Mouse (Mus musculus) embryonic facial prominence, embryonic 10.5 days (tissue): ENCODE data around the gene Slc7a8. TPM values are rescaled to one million over a fixed set of nuclear protein-coding genes. Genes with fewer than 3 reads are reported as not detected.

ENCODE experiments used
- DNase-seq: peaks from one replicate; pipeline ENCODE4 v3.0.0-alpha.2; 2017; ENCODE audit warnings: low spot score
- H3K27ac ChIP-seq: fragments of 300-500 bp; sonication (generic); replicated peaks from 2 replicates; pipeline ENCODE4 v1.5.1; 2016; ENCODE audit warnings: mild to moderate bottlenecking
- H3K27me3 ChIP-seq: fragments of 300-500 bp; sonication (generic); replicated peaks from 2 replicates; pipeline ENCODE4 v1.6.1; 2016; ENCODE audit warnings: low read depth, mild to moderate bottlenecking; ENCODE audit not compliant: poor library complexity, severe bottlenecking
- H3K36me3 ChIP-seq: fragments of 300-500 bp; sonication (generic); replicated peaks from 2 replicates; pipeline ENCODE4 v1.6.1; 2016; ENCODE audit warnings: mild to moderate bottlenecking, moderate library complexity
- H3K4me1 ChIP-seq: fragments of 300-500 bp; sonication (generic); 2 replicates; pipeline ENCODE4 v1.6.1; 2016
- H3K4me3 ChIP-seq: fragments of 300-500 bp; sonication (generic); 2 replicates; pipeline ENCODE4 v1.5.1; 2016; ENCODE audit warnings: mild to moderate bottlenecking, moderate library complexity
- H3K9me3 ChIP-seq: fragments of 300-500 bp; sonication (generic); 2 replicates; pipeline ENCODE4 v1.6.1; 2016; ENCODE audit warnings: mild to moderate bottlenecking
- WGBS: fragments of 180-500 bp; shearing (Covaris S2); methylation state at CpG from one replicate; pipeline ENCODE4 v1.1.7; 2016; 5-methylcytosine and 5-hydroxymethylcytosine counted together
- polyA plus RNA-seq: library from polyadenylated mRNA; unstranded; fragments of >200 nt; fragmentation: Nextera tagmentation; extraction: Ambion mirVana; gene quantifications from 2 replicates; pipeline ENCODE4 v1.2.1, GENCODE M21; 2016

Gene Slc7a8
- polyA plus RNA-seq, 1 experiment from 2014 or later: 1.6 TPM

DNA sequence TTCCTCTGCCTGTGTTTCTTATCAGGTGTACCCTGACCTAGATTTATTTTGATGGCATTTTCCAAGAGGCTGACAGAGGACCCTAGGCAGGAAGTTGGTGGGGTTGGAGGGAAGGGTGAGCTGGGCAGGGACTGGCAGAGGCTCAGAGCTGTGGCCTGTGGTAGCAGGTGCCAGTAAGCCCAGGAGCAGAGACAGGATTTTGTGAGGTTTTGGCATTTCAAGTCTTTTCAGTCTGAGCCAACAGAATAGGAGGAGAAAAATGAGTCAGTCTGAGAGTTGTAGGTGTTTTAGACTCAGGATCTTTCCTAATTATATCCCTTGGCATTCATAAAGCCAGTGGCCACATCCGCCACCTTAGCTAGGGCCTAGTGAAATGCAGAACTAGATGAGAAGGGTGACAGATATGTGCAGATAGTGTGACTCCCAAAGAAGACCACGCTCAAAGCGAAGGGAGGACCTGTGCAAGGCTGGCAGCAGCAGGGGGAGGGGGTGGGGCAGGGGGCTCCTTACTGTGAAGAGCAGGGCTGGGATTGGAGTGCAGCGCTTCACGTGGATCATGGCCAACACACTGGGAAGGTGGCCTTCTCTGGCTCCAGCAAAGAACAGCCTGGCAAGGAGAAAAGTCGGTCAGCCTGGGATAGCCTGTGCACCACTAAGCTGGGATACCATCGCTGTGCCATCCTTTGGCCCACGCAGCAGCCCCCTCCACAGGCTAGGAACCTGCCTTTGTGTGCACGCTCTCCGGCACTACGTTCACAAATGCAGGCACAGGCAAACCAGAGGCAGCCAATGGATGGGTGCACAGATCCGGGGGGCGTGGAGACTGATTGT is 52.7 kb downstream of the Slc7a8 start:
- no peaks in the 10 kb centered on the region for H3K36me3 ChIP-seq
- no peak for DNase-seq
- H3K27me3 ChIP-seq: no peaks in the 10 kb centered on the region
- peaks cover 5% of the 10 kb centered on the region; the same call in 1 of the 2 replicates for H3K4me1 ChIP-seq
- H3K4me3 ChIP-seq: no peak overlapping the region
- no peaks in the 10 kb centered on the region for H3K9me3 ChIP-seq
- 70% methylated on average over 13 of the region's 13 CpGs for WGBS
- no peak overlapping the region for H3K27ac ChIP-seq

- DNase-seq: no peak
- no peaks in the 10 kb centered on the region for H3K4me1 ChIP-seq
- no peaks in the 10 kb centered on the region for H3K9me3 ChIP-seq
- WGBS: 77% methylated on average over 5 of the region's 5 CpGs
- no peak overlapping the region for H3K27ac ChIP-seq
- H3K36me3 ChIP-seq: no peaks in the 10 kb centered on the region
- no peak overlapping the region for H3K4me3 ChIP-seq
- H3K27me3 ChIP-seq: no peaks in the 10 kb centered on the region
Observed at GRCm38 (mm10) chr14:54727565-54727964, 54.2 kb downstream of the Slc7a8 start.

DNA sequence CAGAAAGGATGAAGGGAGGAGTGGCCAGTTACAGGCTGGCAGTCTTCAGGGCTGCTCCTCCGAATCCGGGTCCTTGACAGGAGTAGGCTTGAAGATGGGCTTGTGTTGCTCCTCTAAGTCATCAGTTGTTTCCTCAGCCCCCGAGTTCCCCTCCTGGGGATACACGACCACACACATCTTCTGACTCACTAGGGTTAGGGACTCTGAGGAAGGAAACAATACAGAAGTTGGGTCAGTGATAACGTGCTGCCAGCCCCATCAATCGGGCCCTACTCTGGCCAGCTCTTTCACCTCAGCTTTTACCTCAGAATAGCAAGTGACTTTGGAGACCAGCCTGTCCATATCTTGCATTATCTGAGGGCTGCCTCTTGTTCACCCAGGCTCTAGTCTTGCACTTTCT is 57.7 kb downstream of the Slc7a8 start:
- no peaks in the 10 kb centered on the region for H3K36me3 ChIP-seq
- H3K4me3 ChIP-seq: no peak overlapping the region
- H3K9me3 ChIP-seq: no peaks in the 10 kb centered on the region
- no peaks in the 10 kb centered on the region for H3K4me1 ChIP-seq
- no peak for DNase-seq
- H3K27ac ChIP-seq: no peak overlapping the region
- no peaks in the 10 kb centered on the region for H3K27me3 ChIP-seq
- WGBS: 89% methylated on average over 6 of the region's 6 CpGs

- Histone ChIP-seq H3K36me3 (no peaks in the 10 kb centered on the region), H3K4me1 (no peaks in the 10 kb centered on the region)
- WGBS: 82% methylated on average over 10 of the region's 10 CpGs
Observed at GRCm38 (mm10) chr14:54721711-54722110, 60.0 kb downstream of the Slc7a8 start.

GRCm38 (mm10) chr14:54720654-54721350 is 60.9 kb downstream of the Slc7a8 start:
- Histone ChIP-seq H3K9me3 (no peaks in the 10 kb centered on the region), H3K36me3 (no peaks in the 10 kb centered on the region), H3K4me3 (no peak overlapping the region), H3K4me1 (no peaks in the 10 kb centered on the region), H3K27me3 (no peaks in the 10 kb centered on the region), H3K27ac (no peak overlapping the region)
- no peak for DNase-seq
- 88% methylated on average over 7 of the region's 7 CpGs for WGBS

More at GRCm38 (mm10) chr14:54721711-54722110, 60.0 kb downstream of the Slc7a8 start:
- H3K4me3 ChIP-seq: no peak overlapping the region
- H3K9me3 ChIP-seq: no peaks in the 10 kb centered on the region
- no peak for DNase-seq
- H3K27ac ChIP-seq: no peak overlapping the region
- no peaks in the 10 kb centered on the region for H3K27me3 ChIP-seq

- H3K9me3 ChIP-seq: no peaks in the 10 kb centered on the region
- H3K4me1 ChIP-seq: 0 out of 2 replicates have a peak, but pooled peaks cover under 1% of the 10 kb centered on the region
- H3K27me3 ChIP-seq: peaks cover 5% of the 10 kb centered on the region
- WGBS: 90% methylated on average over 11 of the region's 11 CpGs
- no peaks in the 10 kb centered on the region for H3K36me3 ChIP-seq
- no peak overlapping the region for H3K27ac ChIP-seq
- H3K4me3 ChIP-seq: no peak overlapping the region
- no peak for DNase-seq
Observed at GRCm38 (mm10) chr14:54720041-54720440, 61.7 kb downstream of the Slc7a8 start.

- Histone ChIP-seq H3K9me3 (no peaks in the 10 kb centered on the region), H3K27ac (no peak overlapping the region), H3K4me3 (no peak overlapping the region), H3K36me3 (no peaks in the 10 kb centered on the region), H3K27me3 (peaks cover 23% of the 10 kb centered on the region), H3K4me1 (peaks cover 21% of the 10 kb centered on the region)
- WGBS: 76% methylated on average over 1 of the region's 1 CpGs
- no peak for DNase-seq
Observed at GRCm38 (mm10) chr14:54715402-54715801, 66.3 kb downstream of the Slc7a8 start.

DNA sequence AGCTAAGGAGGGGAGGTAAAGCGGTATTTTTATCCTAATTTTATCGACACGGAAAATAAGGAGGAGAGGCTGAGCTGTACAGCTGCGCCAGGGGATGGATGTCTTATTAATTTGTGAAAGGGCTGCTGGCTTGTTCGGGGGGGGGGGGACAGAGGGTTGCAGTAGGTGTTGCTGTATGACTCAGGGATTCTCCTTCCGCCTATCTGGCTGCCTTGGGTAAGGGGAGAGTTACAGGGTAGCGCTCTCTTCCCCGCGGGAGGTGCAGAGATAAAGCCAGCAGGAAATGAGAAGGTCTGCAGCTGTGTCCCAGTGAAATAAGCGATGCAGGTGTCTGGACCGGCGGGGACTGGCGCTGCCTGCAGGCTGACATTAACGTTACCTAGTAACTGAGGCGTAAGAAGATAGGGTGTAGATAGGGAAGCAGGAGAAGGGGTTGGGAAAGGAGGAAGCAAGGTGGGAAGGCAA is 67.1 kb downstream of the Slc7a8 start:
- DNase-seq: peak; percentile 20
- Histone ChIP-seq H3K4me3 (peak overlapping the region; percentile 49), H3K4me1 (peaks cover 23% of the 10 kb centered on the region), H3K36me3 (no peaks in the 10 kb centered on the region), H3K27ac (no peak overlapping the region), H3K27me3 (peaks cover 27% of the 10 kb centered on the region), H3K9me3 (no peaks in the 10 kb centered on the region)
- 4% methylated on average over 15 of the region's 15 CpGs for WGBS

DNA sequence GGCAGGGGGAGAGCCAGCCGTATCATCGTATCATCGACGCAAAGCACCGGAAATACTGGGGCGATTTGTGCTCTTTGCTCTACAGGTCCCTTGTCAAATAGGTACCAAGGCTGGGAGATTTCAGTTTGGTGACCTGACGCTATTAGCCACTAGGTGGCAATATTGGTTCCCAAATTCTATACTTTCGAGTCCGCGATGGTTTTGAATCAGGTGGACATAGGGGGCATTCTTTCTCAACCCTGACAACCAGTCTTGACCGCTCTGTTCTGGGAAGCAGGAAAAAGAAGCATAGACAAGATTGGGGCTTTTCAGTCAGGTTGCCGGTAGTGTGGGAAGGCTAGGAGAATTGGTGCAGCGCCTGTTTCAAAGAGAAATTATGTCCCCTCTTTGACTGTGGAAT is 67.6 kb downstream of the Slc7a8 start:
- WGBS: under 1% methylated on average over 13 of the region's 13 CpGs
- DNase-seq: peak; percentile 75

GRCm38 (mm10) chr14:54712861-54713260 is 68.9 kb downstream of the Slc7a8 start:
- Histone ChIP-seq H3K36me3 (no peaks in the 10 kb centered on the region), H3K4me1 (peaks cover 23% of the 10 kb centered on the region), H3K4me3 (no peak overlapping the region), H3K9me3 (no peaks in the 10 kb centered on the region), H3K27me3 (peaks cover 27% of the 10 kb centered on the region), H3K27ac (peak overlapping the region; percentile 31; the same call in 1 of the 2 replicates)
- DNase-seq: no peak
- 63% methylated on average over 8 of the region's 8 CpGs for WGBS

More for the DNA sequence above, 67.6 kb downstream of the Slc7a8 start:
- H3K27ac ChIP-seq: no peak overlapping the region
- no peaks in the 10 kb centered on the region for H3K9me3 ChIP-seq
- peak overlapping the region; percentile 49 for H3K4me3 ChIP-seq
- peaks cover 27% of the 10 kb centered on the region for H3K27me3 ChIP-seq
- peaks cover 23% of the 10 kb centered on the region for H3K4me1 ChIP-seq
- H3K36me3 ChIP-seq: no peaks in the 10 kb centered on the region

DNA sequence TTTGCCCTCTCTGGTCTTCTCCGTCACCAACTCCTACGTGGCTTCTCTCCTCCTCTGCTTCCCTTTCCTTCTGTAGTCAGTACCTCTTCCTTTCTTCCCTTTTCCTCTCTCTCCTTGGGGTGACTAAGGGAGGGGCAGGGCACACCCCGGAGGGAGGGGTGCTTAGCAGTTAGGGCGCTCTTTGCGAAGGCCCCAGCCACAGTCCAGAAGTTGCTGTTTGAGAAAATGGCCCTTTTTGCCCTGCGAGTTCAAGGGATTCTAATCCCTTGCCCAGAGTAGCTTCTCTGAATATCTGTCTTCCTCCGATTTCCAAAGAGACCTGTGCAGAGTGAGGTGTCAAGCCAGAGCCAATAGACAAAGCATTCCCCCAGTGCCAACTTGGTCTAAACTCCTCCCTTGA is 69.7 kb downstream of the Slc7a8 start, which contains the start of gene Cebpe:
Cebpe (minus strand) TSS at position 101 of the 400 bp plus-strand sequence.
- Histone ChIP-seq H3K4me1 (peaks cover 25% of the 10 kb centered on the region), H3K27ac (peak within 1 kb of the TSS; percentile 31; the same call in 1 of the 2 replicates), H3K36me3 (no peaks in the 10 kb centered on the region), H3K9me3 (no peaks in the 10 kb centered on the region), H3K4me3 (no peak within 1 kb of the TSS), H3K27me3 (peaks cover 27% of the 10 kb centered on the region)
- 87% methylated on average over 7 of the region's 7 CpGs for WGBS
- DNase-seq: no peak

GRCm38 (mm10) chr14:54709054-54709453 is 72.7 kb downstream of the Slc7a8 start:
- Histone ChIP-seq H3K9me3 (no peaks in the 10 kb centered on the region), H3K27ac (no peak overlapping the region), H3K27me3 (0 out of 2 replicates have a peak, but pooled peaks cover 14% of the 10 kb centered on the region), H3K36me3 (no peaks in the 10 kb centered on the region), H3K4me3 (no peak overlapping the region), H3K4me1 (peaks cover 19% of the 10 kb centered on the region)
- no peak for DNase-seq
- WGBS: 84% methylated on average over 9 of the region's 9 CpGs
